Mouse (Mus musculus) kidney, adult 2 months (tissue): ENCODE measurements around the gene Cdkn1a.
A peak's percentile ranks its signal among the peaks of the same experiment; 100 is the strongest.

ENCODE experiments used
- CTCF ChIP-seq: fragments of 200-500 bp; conservative IDR thresholded peaks from 2 replicates; pipeline ENCODE4 v1.5.1; 2011; ENCODE audit warnings: low read depth, mild to moderate bottlenecking, control low read depth, low read length, moderate library complexity, mixed read lengths; ENCODE audit not compliant: insufficient read depth, insufficient read length
- POLR2A ChIP-seq: fragments of 200-500 bp; IDR thresholded peaks from one replicate; pipeline ENCODE4 v1.6.1; 2011; ENCODE audit warnings: low read depth, low read length, control low read depth

GRCm38 (mm10) chr17:29048748-29049507 lies 41.8 kb upstream of the Cdkn1a start:
- TF ChIP-seq POLR2A (no peak), CTCF (peak; percentile 86)
